Mouse (Mus musculus): ENCODE measurements around the gene Lrch4.

The Lrch4 gene

DNA sequence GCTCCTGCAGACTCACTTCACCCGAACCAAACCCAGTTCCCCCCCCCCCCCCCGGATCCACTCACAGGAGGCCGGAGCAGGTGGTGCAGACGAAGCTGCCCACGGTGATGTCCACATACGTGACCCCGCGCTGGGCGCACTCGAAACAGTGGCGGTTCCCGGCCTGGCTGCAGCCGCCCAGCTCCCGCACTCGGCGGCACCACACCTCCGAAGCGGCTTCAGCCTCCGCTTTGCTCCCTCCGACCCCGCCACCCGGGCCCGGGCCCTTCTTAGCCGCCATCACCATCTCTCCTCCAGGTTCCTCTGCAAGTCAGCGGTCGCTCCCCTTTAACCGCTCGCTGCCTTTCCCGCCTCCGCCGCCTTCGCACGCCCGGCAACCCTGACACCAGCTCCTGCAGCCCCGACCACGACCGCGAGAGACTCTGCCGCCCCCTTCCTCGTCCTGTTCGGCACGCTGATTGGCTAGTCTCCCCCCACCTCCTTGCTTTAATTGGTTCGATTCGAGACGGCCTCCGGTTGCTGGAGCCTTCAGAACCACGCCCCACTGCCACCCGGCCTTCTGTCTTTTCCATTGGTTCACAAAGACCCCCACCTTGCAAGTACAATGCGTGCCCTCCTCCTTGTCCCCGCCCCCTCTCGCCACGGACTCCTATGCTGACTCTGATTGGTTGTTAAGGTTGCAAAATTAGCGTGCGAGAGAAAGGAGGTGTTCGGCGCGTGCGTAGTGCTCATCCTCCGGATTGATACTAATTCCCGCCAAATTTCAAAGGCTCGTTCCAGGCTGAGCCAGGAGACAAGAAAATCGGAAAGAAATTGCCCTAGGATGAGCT is 55.6 kb downstream of the Lrch4 start, which contains the start of gene Agfg2:
Gene Agfg2, minus strand, starts transcription at position 433 of the 830 bp plus-strand sequence.
- ATAC-seq (ENCODE audit: insufficient number of reproducible peaks, low FRiP score, low TSS enrichment) = peak; percentile 99

DNA sequence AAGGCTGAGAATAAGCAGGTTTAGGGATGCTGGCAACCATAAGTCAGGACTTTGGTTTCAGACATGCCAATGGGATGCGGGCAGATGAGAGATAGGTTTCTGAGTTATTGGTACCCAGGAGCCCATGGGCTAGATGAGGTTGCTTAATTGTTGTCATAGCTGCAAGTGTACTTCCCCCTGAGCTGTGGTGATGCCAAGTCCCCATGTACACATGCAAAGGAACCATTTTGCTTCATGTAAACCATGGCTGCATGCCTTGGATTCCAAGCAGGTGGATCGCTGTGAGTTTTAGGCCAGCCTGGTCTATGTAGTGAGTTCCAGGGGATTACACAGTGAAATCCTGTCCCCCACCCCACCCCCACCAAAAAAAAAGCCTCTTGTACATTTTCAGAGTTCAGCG is 56.7 kb downstream of the Lrch4 start:
- no peak for ATAC-seq (ENCODE audit: insufficient number of reproducible peaks, low FRiP score, low TSS enrichment)

DNA sequence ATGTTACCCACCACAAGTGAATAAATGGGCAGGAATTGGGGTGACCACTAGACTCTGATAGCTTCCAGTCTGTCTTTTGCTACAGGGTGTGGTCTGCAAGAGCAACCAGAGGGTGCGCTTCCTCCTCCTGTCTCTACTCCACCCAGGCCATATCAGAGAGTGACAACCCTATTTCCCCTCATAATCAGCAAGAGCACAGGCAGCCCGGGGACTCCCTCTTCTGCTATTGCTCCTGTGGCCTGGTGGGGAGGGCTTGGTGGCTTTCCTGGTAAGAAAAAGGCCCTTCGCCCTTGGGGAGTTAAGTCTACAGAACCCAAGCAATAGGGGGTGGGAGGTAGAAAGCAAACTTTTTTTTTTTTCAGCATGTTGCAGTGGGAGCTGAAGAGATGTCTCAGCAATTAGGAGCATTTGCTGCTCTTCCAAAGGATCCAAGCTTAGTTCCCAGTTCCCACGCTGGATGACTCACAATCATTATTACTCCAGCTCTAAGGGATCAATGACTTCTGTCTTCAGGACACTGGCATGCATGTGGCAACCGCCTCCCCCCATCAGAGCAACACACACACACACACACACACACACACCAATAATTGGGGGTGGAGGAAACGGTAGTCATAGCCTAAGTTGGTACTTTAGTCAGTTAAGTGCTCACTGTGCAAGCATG is 57.3 kb downstream of the Lrch4 start:
- no peak for ATAC-seq (ENCODE audit: insufficient number of reproducible peaks, low FRiP score, low TSS enrichment)

DNA sequence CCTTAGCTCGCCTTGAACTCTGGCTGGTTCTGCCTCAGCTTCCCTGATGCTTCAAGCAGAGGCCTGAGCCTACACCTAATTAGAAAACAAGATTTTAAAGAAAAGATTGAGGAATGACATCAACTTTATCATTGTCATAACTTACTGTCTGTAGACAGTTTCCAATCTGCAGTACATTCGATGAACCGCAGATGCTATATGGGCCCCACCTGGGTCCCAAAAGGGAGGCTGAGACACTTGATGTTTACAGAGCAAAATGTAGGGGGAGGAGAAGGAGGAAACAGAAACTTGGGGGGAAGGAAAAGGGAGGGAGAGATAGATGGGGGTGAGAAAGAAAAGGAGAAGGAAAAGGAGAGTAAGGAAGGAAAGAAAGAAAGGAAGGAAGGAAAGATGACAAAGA is 61.1 kb downstream of the Lrch4 start:
- ATAC-seq (ENCODE audit: insufficient number of reproducible peaks, low FRiP score, low TSS enrichment) = no peak

DNA sequence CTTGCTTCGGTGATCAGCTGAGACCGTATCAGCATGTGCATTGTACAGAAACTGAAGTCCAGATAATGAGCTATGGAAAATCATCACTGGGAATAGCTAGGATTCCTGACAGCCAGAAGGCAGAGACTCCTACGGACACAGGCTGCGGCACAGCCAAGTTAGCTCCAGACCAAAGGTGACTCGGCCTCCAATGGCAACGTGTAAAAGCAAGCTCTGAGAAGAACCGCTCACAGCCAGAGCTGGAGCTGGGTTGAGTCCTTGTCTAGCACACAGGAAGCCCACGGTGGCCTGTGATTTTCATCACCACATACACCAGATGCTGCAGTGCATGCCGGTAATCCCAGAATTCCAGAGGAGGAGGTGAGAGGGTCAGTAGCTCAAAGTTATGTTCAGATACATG is 61.6 kb downstream of the Lrch4 start:
- ATAC-seq (ENCODE audit: insufficient number of reproducible peaks, low FRiP score, low TSS enrichment) = no peak
